Comparison of ENCODE assay signal across 8 mouse cellular contexts in genomic region chr1:131493966-131494898, GRCm38 (mm10). TPM values are rescaled to one million over a fixed set of nuclear protein-coding genes. Genes with fewer than 3 reads are reported as not detected.
A peak's percentile ranks its signal among the peaks of the same experiment; 100 is the strongest.
DNase-seq lines count a peak whose midpoint lies in the region; ATAC-seq and TF ChIP-seq lines count a peak whose summit lies in the region.

No protein-coding gene starts in this region.

- no peak overlapping the region for H3K4me3 ChIP-seq in heart, postnatal 0 days (ENCODE audit: low read depth, low read length)
- no peak overlapping the region for H3K4me3 ChIP-seq in heart, embryonic 10.5 days
- H3K4me3 ChIP-seq in midbrain, embryonic 11.5 days (ENCODE audit: low read depth, low read length), result no peak overlapping the region
- no peak overlapping the region for H3K4me3 ChIP-seq in midbrain, embryonic 16.5 days (ENCODE audit: low read depth, low read length)

- no peak for DNase-seq in heart, postnatal 0 days (ENCODE audit: low spot score)
- no peak for DNase-seq in heart, embryonic 10.5 days (ENCODE audit: low spot score)
- DNase-seq in midbrain, embryonic 11.5 days (ENCODE audit: low spot score, missing footprints), result peak; percentile 51
- DNase-seq in adrenal gland, postnatal 14 days, result peak; percentile 65
- DNase-seq in kidney, postnatal 36 days, result peak; percentile 29 to 66
- DNase-seq in spleen, postnatal 36 days (ENCODE audit: low spot score in 2 of 2), result no peak
- no peak for DNase-seq in B cell, adult 2 months

- no peak overlapping the region for H3K4me2 ChIP-seq in heart, postnatal 0 days (ENCODE audit: low read depth, low read length)
- no peak overlapping the region for H3K4me2 ChIP-seq in midbrain, embryonic 11.5 days
- no peak overlapping the region for H3K4me2 ChIP-seq in midbrain, embryonic 16.5 days (ENCODE audit: low read length)

- H3K9ac ChIP-seq in heart, postnatal 0 days (replicated peaks; ENCODE audit: low read depth, low read length), result no peak overlapping the region
- no peak overlapping the region for H3K9ac ChIP-seq in midbrain, embryonic 11.5 days (ENCODE audit: low read length)
- no peak overlapping the region for H3K9ac ChIP-seq in midbrain, embryonic 16.5 days (ENCODE audit: low read depth, low read length)

- peaks cover 32% of the 10 kb centered on the region for H3K4me1 ChIP-seq in heart, postnatal 0 days (ENCODE audit: control insufficient read depth, insufficient read depth)
- H3K4me1 ChIP-seq in heart, embryonic 10.5 days, result peaks cover 35% of the 10 kb centered on the region
- H3K4me1 ChIP-seq in midbrain, embryonic 11.5 days (ENCODE audit: control insufficient read depth, insufficient read depth, low read length), result no peaks in the 10 kb centered on the region; the same call in 1 of the 2 replicates
- peaks cover 13% of the 10 kb centered on the region for H3K4me1 ChIP-seq in midbrain, embryonic 16.5 days (ENCODE audit: control insufficient read depth, insufficient read depth, low read length)

- ATAC-seq in heart, postnatal 0 days (ENCODE audit: insufficient read depth, low read depth), result no peak
- no peak for ATAC-seq in midbrain, embryonic 11.5 days (ENCODE audit: low FRiP score)
- no peak for ATAC-seq in midbrain, embryonic 16.5 days

- no peaks in the 10 kb centered on the region for H3K27me3 ChIP-seq in heart, postnatal 0 days (ENCODE audit: control insufficient read depth, insufficient read depth, low read length)
- no peaks in the 10 kb centered on the region for H3K27me3 ChIP-seq in heart, embryonic 10.5 days (ENCODE audit: insufficient read depth, poor library complexity, severe bottlenecking)
- no peaks in the 10 kb centered on the region for H3K27me3 ChIP-seq in midbrain, embryonic 11.5 days (ENCODE audit: control insufficient read depth, insufficient read depth, low read length)
- no peaks in the 10 kb centered on the region for H3K27me3 ChIP-seq in midbrain, embryonic 16.5 days (ENCODE audit: control insufficient read depth, insufficient read depth, low read depth, low read length)

- TF ChIP-seq CTCF in heart, postnatal 0 days (IDR thresholded peaks at IDR 0.05; ENCODE audit: low read depth), result no peak

- no peaks in the 10 kb centered on the region for H3K36me3 ChIP-seq in heart, postnatal 0 days (replicated peaks; ENCODE audit: control insufficient read depth, insufficient read depth, low read length)
- H3K36me3 ChIP-seq in heart, embryonic 10.5 days, result no peaks in the 10 kb centered on the region
- no peaks in the 10 kb centered on the region for H3K36me3 ChIP-seq in midbrain, embryonic 11.5 days (ENCODE audit: control insufficient read depth, insufficient read depth, low read length)
- H3K36me3 ChIP-seq in midbrain, embryonic 16.5 days (ENCODE audit: control insufficient read depth, insufficient read depth, low read length), result no peaks in the 10 kb centered on the region

- 49% methylated on average over 4 of the region's 4 CpGs for WGBS in heart, postnatal 0 days
- 90% methylated on average over 4 of the region's 4 CpGs for WGBS in heart, embryonic 10.5 days
- 90% methylated on average over 4 of the region's 4 CpGs for WGBS in midbrain, embryonic 11.5 days
- WGBS in midbrain, embryonic 16.5 days, result 77% methylated on average over 4 of the region's 4 CpGs

- no peaks in the 10 kb centered on the region for H3K9me3 ChIP-seq in heart, postnatal 0 days (replicated peaks; ENCODE audit: control insufficient read depth, low read length)
- no peaks in the 10 kb centered on the region for H3K9me3 ChIP-seq in heart, embryonic 10.5 days
- H3K9me3 ChIP-seq in midbrain, embryonic 11.5 days (ENCODE audit: control insufficient read depth, low read length), result no peaks in the 10 kb centered on the region
- no peaks in the 10 kb centered on the region for H3K9me3 ChIP-seq in midbrain, embryonic 16.5 days (replicated peaks; ENCODE audit: control insufficient read depth, low read length, poor library complexity, severe bottlenecking)

- H3K27ac ChIP-seq in heart, postnatal 0 days (ENCODE audit: low read depth), result peak overlapping the region; percentile 11; the same call in 1 of the 2 replicates
- H3K27ac ChIP-seq in heart, embryonic 10.5 days, result no peak overlapping the region
- no peak overlapping the region for H3K27ac ChIP-seq in midbrain, embryonic 11.5 days (ENCODE audit: low read depth, low read length)
- no peak overlapping the region for H3K27ac ChIP-seq in midbrain, embryonic 16.5 days (ENCODE audit: low read length)

- TF ChIP-seq EP300 in heart, postnatal 0 days (IDR thresholded peaks at IDR 0.05; ENCODE audit: low read depth), result no peak

RNA-seq across cellular contexts. Expression of gene Srgap2, which starts 32.9 kb away (rescaled TPM):
- 18.1 and 29.7 TPM in 2 replicates for total RNA-seq in heart, postnatal 0 days (2014; rRNA removed; ENCODE audit: low replicate concordance)
- polyA plus RNA-seq in heart, postnatal 0 days (2015; fragmentation: Nextera tagmentation; extraction: Ambion mirVana), result 5.9 and 6.4 TPM in 2 replicates
- 18.7 and 19.4 TPM in 2 replicates for polyA plus RNA-seq in heart, embryonic 10.5 days (2016; fragmentation: Nextera tagmentation; extraction: Ambion mirVana)
- 16.4 and 19.3 TPM in 2 replicates for polyA plus RNA-seq in midbrain, embryonic 11.5 days (2014; fragmentation: Nextera tagmentation; extraction: Ambion mirVana)
- 26.5 and 31.7 TPM in 2 replicates for polyA plus RNA-seq in midbrain, embryonic 16.5 days (2015; fragmentation: Nextera tagmentation; extraction: Ambion mirVana)
- 29.0 and 31.9 TPM in 2 replicates for total RNA-seq in adrenal gland, postnatal 14 days (2021)

RNA-seq across cellular contexts. Expression of gene Fam72a, which starts 33.5 kb away (rescaled TPM):
- total RNA-seq in heart, postnatal 0 days (2014; rRNA removed; ENCODE audit: low replicate concordance), result not detected in 2 replicates
- polyA plus RNA-seq in heart, postnatal 0 days (2015; fragmentation: Nextera tagmentation; extraction: Ambion mirVana), result 1.1 and 1.6 TPM in 2 replicates
- polyA plus RNA-seq in heart, embryonic 10.5 days (2016; fragmentation: Nextera tagmentation; extraction: Ambion mirVana), result 3.9 and 4.5 TPM in 2 replicates
- polyA plus RNA-seq in midbrain, embryonic 11.5 days (2014; fragmentation: Nextera tagmentation; extraction: Ambion mirVana), result 4.5 and 4.7 TPM in 2 replicates
- polyA plus RNA-seq in midbrain, embryonic 16.5 days (2015; fragmentation: Nextera tagmentation; extraction: Ambion mirVana), result 0.77 and 1.1 TPM in 2 replicates
- total RNA-seq in adrenal gland, postnatal 14 days (2021), result 1.2 and 1.3 TPM in 2 replicates

Comparison
In these comparisons a context has a peak if more than half of its experiments do, and no peak if none do; other contexts are left out.
1. DNase-seq: peak in midbrain, embryonic 11.5 days (single experiment), adrenal gland, postnatal 14 days (single experiment) and kidney, postnatal 36 days (2 of 2); none in heart, postnatal 0 days (single experiment), heart, embryonic 10.5 days (single experiment), spleen, postnatal 36 days (0 of 2) and B cell, adult 2 months (0 of 2).